In the genomic region with DNA sequence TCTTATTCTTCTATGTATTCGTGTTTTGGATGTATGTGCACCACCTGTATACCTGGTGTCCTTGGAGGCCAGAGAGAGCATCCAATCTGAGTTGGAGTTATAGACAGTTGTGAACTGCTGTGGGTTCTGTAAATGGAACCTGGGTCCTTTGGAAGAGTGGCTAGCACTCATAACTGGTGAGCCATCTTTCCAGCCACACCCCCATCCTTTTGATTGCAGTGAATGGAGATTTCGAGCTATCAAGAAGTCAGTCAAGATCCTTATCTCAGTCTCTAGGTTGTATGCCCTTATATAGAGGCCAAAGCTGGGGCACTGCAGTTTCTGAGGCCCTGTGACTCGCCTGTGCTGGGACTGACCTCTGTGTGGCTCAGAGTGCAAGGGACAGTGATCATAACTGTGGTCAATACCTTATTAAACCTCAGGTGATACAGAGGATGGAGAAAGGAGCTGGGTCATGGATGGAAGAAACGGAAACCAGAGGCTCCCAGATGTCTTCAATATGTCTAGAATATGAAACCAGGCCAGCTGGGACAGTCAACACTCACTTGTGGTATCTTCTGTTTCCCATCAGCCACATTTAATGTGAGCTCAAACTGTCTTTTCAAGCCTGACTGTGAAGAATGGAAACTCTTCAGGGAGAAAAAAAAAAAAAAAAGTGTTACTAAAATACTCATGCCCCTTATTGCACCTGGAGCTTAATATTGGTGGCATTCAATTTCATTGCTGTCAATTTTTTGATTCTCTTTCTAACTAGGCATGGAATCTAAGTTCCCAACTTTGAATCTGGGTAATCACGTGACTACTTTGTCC, we compare ENCODE assay signal across 28 mouse cellular contexts.
"Had no signal": no experiment of that assay in that cellular context is flagged by ENCODE, and none has a peak within 500 bp of the region (broad histone marks: within the 10 kb centered on the region; RNA-seq: fewer than 3 reads in every experiment).

No protein-coding gene starts in this region.

- H3K9me3 ChIP-seq: heart, embryonic 10.5 days; heart, embryonic 12.5 days; hindbrain, embryonic 10.5 days; hindbrain, embryonic 12.5 days; intestine, embryonic 15.5 days; limb, embryonic 12.5 days; liver, embryonic 13.5 days; liver, embryonic 15.5 days had no signal

- H3K4me3 ChIP-seq: gastrocnemius, adult 2 months; heart, embryonic 10.5 days; heart, embryonic 12.5 days; hindbrain, embryonic 10.5 days; hindbrain, embryonic 12.5 days; intestine, embryonic 15.5 days; layer of hippocampus, adult 2 months; limb, embryonic 12.5 days; liver, embryonic 13.5 days; liver, embryonic 15.5 days had no signal

- H3K27ac ChIP-seq: gastrocnemius, adult 2 months; heart, embryonic 10.5 days; hindbrain, embryonic 10.5 days; hindbrain, embryonic 12.5 days; hindbrain, embryonic 14.5 days; intestine, embryonic 15.5 days; layer of hippocampus, adult 2 months; limb, embryonic 12.5 days; liver, embryonic 13.5 days; liver, embryonic 15.5 days had no signal

- ATAC-seq: hindbrain, embryonic 16.5 days; inflammation-experienced regulatory T-cells, adult 6 months; intestine, embryonic 15.5 days; intestine, postnatal 0 days had no signal

- H3K36me3 ChIP-seq: heart, embryonic 10.5 days; heart, embryonic 12.5 days; hindbrain, embryonic 10.5 days; hindbrain, embryonic 12.5 days; intestine, embryonic 15.5 days; limb, embryonic 12.5 days; liver, embryonic 13.5 days; liver, embryonic 15.5 days had no signal

- H3K27me3 ChIP-seq: hindbrain, embryonic 12.5 days; intestine, embryonic 15.5 days; limb, embryonic 12.5 days; liver, embryonic 13.5 days; liver, embryonic 15.5 days had no signal

- H3K4me2 ChIP-seq: heart, embryonic 12.5 days; hindbrain, embryonic 12.5 days; hindbrain, embryonic 14.5 days; intestine, embryonic 15.5 days; limb, embryonic 12.5 days; liver, embryonic 11.5 days; liver, embryonic 13.5 days; liver, embryonic 15.5 days had no signal

- H3K9ac ChIP-seq: heart, embryonic 12.5 days; hindbrain, embryonic 12.5 days; hindbrain, embryonic 14.5 days; intestine, embryonic 15.5 days; limb, embryonic 12.5 days; liver, embryonic 13.5 days; liver, embryonic 15.5 days had no signal

- H3K4me1 ChIP-seq: heart, embryonic 10.5 days; heart, embryonic 12.5 days; hindbrain, embryonic 12.5 days; intestine, embryonic 15.5 days; liver, embryonic 13.5 days; liver, embryonic 15.5 days had no signal

- DNase-seq: gastrocnemius, adult 2 months; gastrocnemius, postnatal 10 days; gastrocnemius, postnatal 25 days; heart, adult 18-20 months; heart, postnatal 10 days; heart, postnatal 4 days; kidney, adult 18-20 months; kidney, adult 8-10 months; kidney, postnatal 10 days; kidney, postnatal 25 days; kidney, postnatal 4 days; layer of hippocampus, postnatal 36 days; left cerebral cortex, postnatal 4 days; liver; liver, embryonic 13.5 days had no signal
